Comparison of ENCODE assay signal across 21 mouse cellular contexts in genomic region chr6:124992241-124992640, GRCm38 (mm10). TPM values are rescaled to one million over a fixed set of nuclear protein-coding genes. Genes with fewer than 3 reads are reported as not detected.
"Had no signal": no experiment of that assay in that cellular context is flagged by ENCODE, and none has a peak within 500 bp of the region (broad histone marks: within the 10 kb centered on the region; RNA-seq: fewer than 3 reads in every experiment).

No protein-coding gene starts in this region.

- H3K9ac ChIP-seq: kidney, embryonic 15.5 days; limb, embryonic 12.5 days; limb, embryonic 15.5 days; liver, embryonic 14.5 days; liver, postnatal 0 days; lung, embryonic 14.5 days had no signal

- H3K27ac ChIP-seq: kidney, embryonic 15.5 days; limb, embryonic 12.5 days; limb, embryonic 15.5 days; liver, embryonic 14.5 days; stomach, postnatal 0 days had no signal

- H3K4me2 ChIP-seq: kidney, embryonic 15.5 days; limb, embryonic 12.5 days; limb, embryonic 15.5 days; liver, embryonic 11.5 days; lung, embryonic 14.5 days; midbrain, embryonic 11.5 days had no signal

- DNase-seq: kidney, adult 11 months; kidney, adult 8-10 months; kidney, postnatal 14 days; kidney, postnatal 4 days; left cerebral cortex, postnatal 4 days; liver, postnatal 0 days; lung, embryonic 14.5 days; lung, postnatal 10 days; lung, postnatal 36 days; midbrain, embryonic 14.5 days; thymus, adult 2 months; thymus, postnatal 14 days; thymus, postnatal 4 days had no signal

- H3K36me3 ChIP-seq: kidney, embryonic 15.5 days; limb, embryonic 12.5 days; limb, embryonic 15.5 days had no signal

- ATAC-seq: liver, postnatal 0 days had no signal

- H3K4me3 ChIP-seq: kidney, embryonic 15.5 days; limb, embryonic 12.5 days; limb, embryonic 15.5 days had no signal

RNA-seq across cellular contexts. Expression of gene Pianp, which starts 4.3 kb away (rescaled TPM):
- total RNA-seq: megakaryocyte-erythroid progenitor cell, adult 5-6 weeks had no signal
